Mouse (Mus musculus): ENCODE measurements around the gene Hexb. TPM values are rescaled to one million over a fixed set of nuclear protein-coding genes. Genes with fewer than 3 reads are reported as not detected.

Hexb gene
- polyA plus RNA-seq, 1 experiment from 2014 or later, result 46.5 TPM

GRCm38 (mm10) chr13:97233092-97233491 lies 34.9 kb upstream of the Hexb start:
- no peaks in the 10 kb centered on the region for H3K36me3 ChIP-seq (ENCODE audit: control insufficient read depth, insufficient read depth)
- H3K27ac ChIP-seq (ENCODE audit: low read length), result no peak overlapping the region
- WGBS, result 81% methylated on average over 2 of the region's 2 CpGs
- H3K27me3 ChIP-seq (ENCODE audit: control insufficient read depth, insufficient read depth, low read length), result no peaks in the 10 kb centered on the region
- no peaks in the 10 kb centered on the region for H3K4me1 ChIP-seq (ENCODE audit: control insufficient read depth, insufficient read depth, low read length)
- no peaks in the 10 kb centered on the region for H3K9me3 ChIP-seq (replicated peaks; ENCODE audit: control insufficient read depth, low read length)
- ATAC-seq (replicated peaks; ENCODE audit: extremely low read depth, insufficient read depth, low FRiP score), result no peak
- H3K4me2 ChIP-seq (ENCODE audit: low read depth, low read length), result no peak overlapping the region
- H3K9ac ChIP-seq (ENCODE audit: low read length), result no peak overlapping the region
- no peak overlapping the region for H3K4me3 ChIP-seq (ENCODE audit: low read length)

GRCm38 (mm10) chr13:97230101-97230500 lies 31.9 kb upstream of the Hexb start:
- peaks cover 5% of the 10 kb centered on the region; the same call in 1 of the 2 replicates for H3K9me3 ChIP-seq (replicated peaks; ENCODE audit: control insufficient read depth, low read length)
- WGBS, result 67% methylated on average over 3 of the region's 3 CpGs
- no peak overlapping the region for H3K9ac ChIP-seq (ENCODE audit: low read length)
- no peak for ATAC-seq (replicated peaks; ENCODE audit: extremely low read depth, insufficient read depth, low FRiP score)
- no peak overlapping the region for H3K27ac ChIP-seq (ENCODE audit: low read length)
- no peaks in the 10 kb centered on the region for H3K27me3 ChIP-seq (ENCODE audit: control insufficient read depth, insufficient read depth, low read length)
- H3K4me2 ChIP-seq (ENCODE audit: low read depth, low read length), result no peak overlapping the region
- H3K4me1 ChIP-seq (ENCODE audit: control insufficient read depth, insufficient read depth, low read length), result no peaks in the 10 kb centered on the region
- H3K36me3 ChIP-seq (ENCODE audit: control insufficient read depth, insufficient read depth), result no peaks in the 10 kb centered on the region
- no peak overlapping the region for H3K4me3 ChIP-seq (ENCODE audit: low read length)

GRCm38 (mm10) chr13:97227795-97228194 lies 29.6 kb upstream of the Hexb start:
- Histone ChIP-seq H3K4me3 (ENCODE audit: low read length) (no peak overlapping the region), H3K27ac (ENCODE audit: low read length) (no peak overlapping the region), H3K9ac (ENCODE audit: low read length) (no peak overlapping the region), H3K27me3 (ENCODE audit: control insufficient read depth, insufficient read depth, low read length) (no peaks in the 10 kb centered on the region), H3K4me1 (ENCODE audit: control insufficient read depth, insufficient read depth, low read length) (0 out of 2 replicates have a peak, but pooled peaks cover 3% of the 10 kb centered on the region), H3K36me3 (ENCODE audit: control insufficient read depth, insufficient read depth) (no peaks in the 10 kb centered on the region), H3K4me2 (ENCODE audit: low read depth, low read length) (no peak overlapping the region), H3K9me3 (replicated peaks; ENCODE audit: control insufficient read depth, low read length) (peaks cover 5% of the 10 kb centered on the region; the same call in 1 of the 2 replicates)
- 90% methylated on average over 3 of the region's 3 CpGs for WGBS
- ATAC-seq (replicated peaks; ENCODE audit: extremely low read depth, insufficient read depth, low FRiP score), result no peak

GRCm38 (mm10) chr13:97225130-97225529 lies 27.0 kb upstream of the Hexb start:
- Histone ChIP-seq H3K27me3 (ENCODE audit: control insufficient read depth, insufficient read depth, low read length) (no peaks in the 10 kb centered on the region), H3K9ac (ENCODE audit: low read length) (no peak overlapping the region), H3K36me3 (ENCODE audit: control insufficient read depth, insufficient read depth) (no peaks in the 10 kb centered on the region), H3K4me3 (ENCODE audit: low read length) (no peak overlapping the region), H3K4me1 (ENCODE audit: control insufficient read depth, insufficient read depth, low read length) (0 out of 2 replicates have a peak, but pooled peaks cover 3% of the 10 kb centered on the region), H3K9me3 (replicated peaks; ENCODE audit: control insufficient read depth, low read length) (peaks cover 5% of the 10 kb centered on the region; the same call in 1 of the 2 replicates), H3K27ac (ENCODE audit: low read length) (no peak overlapping the region), H3K4me2 (ENCODE audit: low read depth, low read length) (peak overlapping the region; percentile 23; the same call in 1 of the 2 replicates)
- 61% methylated on average over 17 of the region's 17 CpGs for WGBS
- ATAC-seq (replicated peaks; ENCODE audit: extremely low read depth, insufficient read depth, low FRiP score), result no peak

GRCm38 (mm10) chr13:97224341-97224982 lies 26.3 kb upstream of the Hexb start:
- 66% methylated on average over 10 of the region's 10 CpGs for WGBS
- ATAC-seq (replicated peaks; ENCODE audit: extremely low read depth, insufficient read depth, low FRiP score), result no peak
- H3K4me2 ChIP-seq (ENCODE audit: low read depth, low read length), result peak overlapping the region; percentile 23; the same call in 1 of the 2 replicates

GRCm38 (mm10) chr13:97223856-97224255 lies 25.7 kb upstream of the Hexb start:
- ATAC-seq (replicated peaks; ENCODE audit: extremely low read depth, insufficient read depth, low FRiP score), result no peak

More at GRCm38 (mm10) chr13:97224341-97224982, 26.3 kb upstream of the Hexb start:
- Histone ChIP-seq H3K9ac (ENCODE audit: low read length) (no peak overlapping the region), H3K36me3 (ENCODE audit: control insufficient read depth, insufficient read depth) (no peaks in the 10 kb centered on the region), H3K4me3 (ENCODE audit: low read length) (no peak overlapping the region), H3K9me3 (replicated peaks; ENCODE audit: control insufficient read depth, low read length) (peaks cover 5% of the 10 kb centered on the region; the same call in 1 of the 2 replicates), H3K4me1 (ENCODE audit: control insufficient read depth, insufficient read depth, low read length) (0 out of 2 replicates have a peak, but pooled peaks cover 3% of the 10 kb centered on the region), H3K27ac (ENCODE audit: low read length) (no peak overlapping the region), H3K27me3 (ENCODE audit: control insufficient read depth, insufficient read depth, low read length) (no peaks in the 10 kb centered on the region)

GRCm38 (mm10) chr13:97220022-97220421 lies 21.9 kb upstream of the Hexb start:
- Histone ChIP-seq H3K4me3 (ENCODE audit: low read length) (no peak overlapping the region), H3K27me3 (ENCODE audit: control insufficient read depth, insufficient read depth, low read length) (no peaks in the 10 kb centered on the region), H3K36me3 (ENCODE audit: control insufficient read depth, insufficient read depth) (no peaks in the 10 kb centered on the region), H3K9me3 (replicated peaks; ENCODE audit: control insufficient read depth, low read length) (no peaks in the 10 kb centered on the region), H3K4me1 (ENCODE audit: control insufficient read depth, insufficient read depth, low read length) (0 out of 2 replicates have a peak, but pooled peaks cover 3% of the 10 kb centered on the region), H3K9ac (ENCODE audit: low read length) (no peak overlapping the region), H3K27ac (ENCODE audit: low read length) (no peak overlapping the region), H3K4me2 (ENCODE audit: low read depth, low read length) (no peak overlapping the region)
- WGBS, result 88% methylated on average over 3 of the region's 3 CpGs
- ATAC-seq (replicated peaks; ENCODE audit: extremely low read depth, insufficient read depth, low FRiP score), result no peak

More at GRCm38 (mm10) chr13:97223856-97224255, 25.7 kb upstream of the Hexb start:
- H3K4me3 ChIP-seq (ENCODE audit: low read length), result no peak overlapping the region
- H3K27ac ChIP-seq (ENCODE audit: low read length), result no peak overlapping the region
- H3K36me3 ChIP-seq (ENCODE audit: control insufficient read depth, insufficient read depth), result no peaks in the 10 kb centered on the region
- WGBS, result 72% methylated on average over 8 of the region's 8 CpGs
- H3K9me3 ChIP-seq (replicated peaks; ENCODE audit: control insufficient read depth, low read length), result peaks cover 5% of the 10 kb centered on the region; the same call in 1 of the 2 replicates
- 0 out of 2 replicates have a peak, but pooled peaks cover 3% of the 10 kb centered on the region for H3K4me1 ChIP-seq (ENCODE audit: control insufficient read depth, insufficient read depth, low read length)
- H3K9ac ChIP-seq (ENCODE audit: low read length), result no peak overlapping the region
- no peaks in the 10 kb centered on the region for H3K27me3 ChIP-seq (ENCODE audit: control insufficient read depth, insufficient read depth, low read length)
- no peak overlapping the region for H3K4me2 ChIP-seq (ENCODE audit: low read depth, low read length)

- no peak overlapping the region for H3K4me3 ChIP-seq (ENCODE audit: low read length)
- 78% methylated on average over 5 of the region's 5 CpGs for WGBS
- H3K27me3 ChIP-seq (ENCODE audit: control insufficient read depth, insufficient read depth, low read length), result no peaks in the 10 kb centered on the region
- H3K4me2 ChIP-seq (ENCODE audit: low read depth, low read length), result no peak overlapping the region
- ATAC-seq (replicated peaks; ENCODE audit: extremely low read depth, insufficient read depth, low FRiP score), result no peak
- no peak overlapping the region for H3K9ac ChIP-seq (ENCODE audit: low read length)
- H3K36me3 ChIP-seq (ENCODE audit: control insufficient read depth, insufficient read depth), result no peaks in the 10 kb centered on the region
- no peaks in the 10 kb centered on the region for H3K9me3 ChIP-seq (replicated peaks; ENCODE audit: control insufficient read depth, low read length)
- H3K4me1 ChIP-seq (ENCODE audit: control insufficient read depth, insufficient read depth, low read length), result no peaks in the 10 kb centered on the region
- H3K27ac ChIP-seq (ENCODE audit: low read length), result no peak overlapping the region
Observed at GRCm38 (mm10) chr13:97216196-97216595, 18.0 kb upstream of the Hexb start.

GRCm38 (mm10) chr13:97215563-97215962 lies 17.4 kb upstream of the Hexb start:
- WGBS, result 59% methylated on average over 4 of the region's 4 CpGs
- no peaks in the 10 kb centered on the region for H3K27me3 ChIP-seq (ENCODE audit: control insufficient read depth, insufficient read depth, low read length)
- H3K27ac ChIP-seq (ENCODE audit: low read length), result no peak overlapping the region
- H3K4me1 ChIP-seq (ENCODE audit: control insufficient read depth, insufficient read depth, low read length), result no peaks in the 10 kb centered on the region
- H3K36me3 ChIP-seq (ENCODE audit: control insufficient read depth, insufficient read depth), result no peaks in the 10 kb centered on the region
- no peaks in the 10 kb centered on the region for H3K9me3 ChIP-seq (replicated peaks; ENCODE audit: control insufficient read depth, low read length)
- H3K4me2 ChIP-seq (ENCODE audit: low read depth, low read length), result no peak overlapping the region
- no peak for ATAC-seq (replicated peaks; ENCODE audit: extremely low read depth, insufficient read depth, low FRiP score)
- H3K9ac ChIP-seq (ENCODE audit: low read length), result no peak overlapping the region
- H3K4me3 ChIP-seq (ENCODE audit: low read length), result no peak overlapping the region
